Mouse (Mus musculus): Measurements from ENCODE around the gene Sytl1. TPM values are rescaled to one million over a fixed set of nuclear protein-coding genes. Genes with fewer than 3 reads are reported as not detected.

Gene Sytl1
- total RNA-seq, 2 experiments from 2014 or later = 0.12 to 0.14 TPM

- DNase-seq (ENCODE audit: low spot score) = no peak
These were observed 18.6 kb upstream of the Sytl1 start for GRCm38 (mm10) chr4:133281513-133281912.

GRCm38 (mm10) chr4:133278482-133278881 is 15.6 kb upstream of the Sytl1 start:
- DNase-seq (ENCODE audit: low spot score) = no peak

- no peak for DNase-seq (ENCODE audit: low spot score)
These were observed 15.2 kb upstream of the Sytl1 start for GRCm38 (mm10) chr4:133278067-133278466.

GRCm38 (mm10) chr4:133277104-133278026 is 14.5 kb upstream of the Sytl1 start, which contains the start of gene Tmem222:
Gene Tmem222, minus strand, starts transcription at chr4:133277792.
- peak; percentile 97 for DNase-seq (ENCODE audit: low spot score)

DNA sequence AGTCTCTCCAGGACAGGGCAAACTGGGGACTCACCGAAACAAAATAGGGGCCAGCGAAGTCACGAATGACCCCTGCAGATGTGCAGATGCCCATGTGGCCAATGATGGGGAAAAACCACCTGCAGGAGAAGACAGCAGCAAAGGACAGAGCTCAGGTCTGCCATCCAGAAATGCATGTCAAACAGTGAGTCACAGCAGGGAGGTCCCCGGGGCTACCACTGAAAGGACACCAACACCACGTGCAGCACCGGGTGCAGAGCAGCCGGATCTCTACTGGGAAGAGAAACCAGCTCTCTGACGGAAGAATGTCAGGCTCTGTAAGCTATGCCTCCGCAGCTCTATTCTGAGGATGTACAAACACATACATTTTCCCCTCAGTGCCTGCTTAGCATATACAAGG is 8.0 kb upstream of the Sytl1 start:
- no peak for DNase-seq (ENCODE audit: low spot score)

- DNase-seq (ENCODE audit: low spot score) = peak; percentile 41
These were observed 6.7 kb upstream of the Sytl1 start for GRCm38 (mm10) chr4:133269596-133269995.

GRCm38 (mm10) chr4:133268931-133269330 is 6.0 kb upstream of the Sytl1 start:
- DNase-seq (ENCODE audit: low spot score) = no peak

DNA sequence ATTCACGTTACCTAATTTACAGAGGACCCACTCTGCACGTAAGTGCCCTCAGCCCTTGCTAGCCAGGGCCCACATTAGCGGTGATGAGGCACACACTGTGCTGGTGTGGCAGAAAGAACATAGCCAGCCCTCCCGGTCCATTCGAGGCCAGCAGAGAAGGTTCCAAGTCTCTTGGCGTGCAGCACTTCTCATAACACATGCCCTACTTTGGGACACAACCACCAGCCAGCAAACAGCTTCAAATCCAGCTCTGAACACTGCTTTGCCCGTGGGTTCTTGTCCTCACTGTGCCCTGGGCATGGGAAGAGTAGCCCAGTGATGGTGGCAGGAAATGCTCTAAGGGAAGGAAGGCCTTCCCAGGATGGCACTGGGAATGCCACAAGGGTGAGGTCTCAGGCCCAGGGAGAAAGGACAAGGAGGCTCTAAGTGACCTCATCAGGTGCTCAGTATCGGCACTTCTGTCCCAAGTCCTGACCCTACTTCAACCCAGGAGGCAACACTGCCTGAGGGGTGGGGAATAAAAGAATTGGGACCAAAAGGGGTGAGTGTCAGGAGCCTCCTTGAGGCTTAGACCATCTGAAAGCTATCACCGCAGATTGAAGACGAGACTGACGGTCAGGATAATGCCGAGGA is 3.5 kb upstream of the Sytl1 start:
- peak; percentile 53 for DNase-seq (ENCODE audit: low spot score)

- DNase-seq (ENCODE audit: low spot score) = no peak
These were observed 2.8 kb upstream of the Sytl1 start for GRCm38 (mm10) chr4:133265759-133266158.

DNA sequence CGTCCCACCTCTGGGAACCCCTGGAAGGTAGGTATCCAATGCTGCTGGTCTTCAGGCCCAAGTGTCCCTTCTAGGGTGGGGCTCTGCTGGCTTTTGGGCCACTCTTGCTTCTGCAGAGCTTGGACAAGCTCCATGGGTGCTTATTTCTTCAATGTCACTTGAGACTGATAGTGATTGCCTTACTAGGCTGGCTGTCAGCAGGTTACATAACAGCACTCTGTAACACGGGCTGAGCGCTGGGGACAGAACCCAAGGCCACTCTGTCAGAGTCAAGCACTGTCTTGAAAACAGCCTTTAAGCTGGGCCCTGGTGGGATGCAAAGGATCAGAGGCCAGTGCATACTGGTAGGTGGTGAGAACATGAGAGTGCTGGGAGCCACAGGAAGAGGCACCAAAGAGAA is 2.4 kb upstream of the Sytl1 start:
- DNase-seq (ENCODE audit: low spot score) = no peak

GRCm38 (mm10) chr4:133264559-133264958 is 1.6 kb upstream of the Sytl1 start:
- no peak for DNase-seq (ENCODE audit: low spot score)

GRCm38 (mm10) chr4:133263756-133264155 is 843 bp upstream of the Sytl1 start:
- no peak for DNase-seq (ENCODE audit: low spot score)

- no peak for DNase-seq (ENCODE audit: low spot score)
These were observed 543 bp downstream of the Sytl1 start for GRCm38 (mm10) chr4:133262375-133262765.

- no peak for DNase-seq (ENCODE audit: low spot score)
These were observed 1.1 kb downstream of the Sytl1 start for GRCm38 (mm10) chr4:133261641-133262374.

DNA sequence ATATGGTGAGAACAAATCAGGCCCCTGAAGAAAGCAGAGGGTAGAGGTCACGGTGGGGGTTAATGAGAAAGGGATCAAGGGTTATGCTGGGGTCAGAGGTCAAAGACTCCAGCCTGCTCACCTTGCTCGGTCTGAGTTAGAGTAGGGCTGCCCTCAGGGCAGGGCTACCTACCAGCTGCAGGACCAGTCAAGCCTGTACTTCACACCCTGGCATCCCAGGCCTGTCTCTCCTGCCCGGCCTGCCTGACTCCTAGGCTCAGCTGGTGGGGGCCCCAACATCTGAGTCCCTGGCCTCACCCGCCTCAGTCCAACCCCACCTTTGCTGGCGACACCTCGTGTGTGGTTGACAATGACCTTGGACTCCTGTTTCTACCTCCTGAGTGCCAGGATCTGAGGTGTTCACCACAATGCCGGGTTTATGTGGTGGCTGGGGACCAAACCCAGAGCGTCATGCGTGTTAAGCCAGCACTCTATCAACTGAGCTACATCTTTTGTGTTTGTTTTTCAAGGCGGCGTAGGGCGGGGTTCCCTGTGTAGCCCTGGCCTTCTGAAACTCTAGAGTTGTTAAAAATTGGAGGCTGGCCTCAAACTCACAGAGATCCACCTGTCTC is 5.0 kb downstream of the Sytl1 start:
- DNase-seq (ENCODE audit: low spot score) = no peak

- DNase-seq (ENCODE audit: low spot score) = no peak
These were observed 5.7 kb downstream of the Sytl1 start for GRCm38 (mm10) chr4:133257230-133257629.

DNA sequence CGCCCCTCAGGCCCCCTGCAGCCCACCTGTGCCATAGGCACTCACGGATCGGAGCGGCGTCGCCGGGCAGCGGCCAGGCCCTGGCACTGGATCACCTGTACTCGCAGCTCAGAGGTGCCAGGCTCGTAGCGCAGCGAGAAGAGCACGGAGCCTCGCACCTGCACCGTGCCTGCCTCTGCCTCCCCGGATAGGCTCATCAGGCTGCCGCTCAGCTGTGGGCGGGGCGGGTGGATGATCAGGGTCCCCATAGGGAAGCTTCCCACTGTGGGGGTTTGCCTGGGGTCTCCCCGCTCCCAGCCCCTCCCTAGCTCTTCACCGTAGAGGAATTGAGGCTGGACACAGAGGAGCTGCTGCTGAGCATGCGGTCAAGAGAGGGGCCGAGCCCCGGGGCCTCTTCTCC is 6.1 kb downstream of the Sytl1 start:
- no peak for DNase-seq (ENCODE audit: low spot score)

DNA sequence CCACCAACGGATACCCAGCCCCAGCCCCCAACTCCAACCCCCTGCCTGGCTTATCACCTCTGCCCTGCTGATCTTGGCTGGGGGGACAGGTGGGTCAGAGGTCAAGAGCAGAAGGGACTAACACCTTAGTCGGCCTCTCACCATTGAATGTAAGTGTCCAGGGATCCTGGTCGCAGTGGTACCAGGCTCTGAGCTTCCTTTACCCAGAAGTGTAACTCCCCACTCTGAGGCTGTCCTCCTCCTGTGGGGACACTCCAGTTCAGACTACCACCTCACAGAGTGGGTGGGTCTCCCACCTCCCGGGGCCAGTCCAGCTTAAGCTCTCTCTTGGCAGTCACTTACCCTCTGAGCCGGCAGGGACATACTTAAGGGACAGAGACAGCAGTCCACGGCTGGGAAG is 7.5 kb downstream of the Sytl1 start:
- no peak for DNase-seq (ENCODE audit: low spot score)

- DNase-seq (ENCODE audit: low spot score) = no peak
These were observed 9.5 kb downstream of the Sytl1 start for GRCm38 (mm10) chr4:133253412-133253811.

GRCm38 (mm10) chr4:133252089-133252488 is 10.8 kb downstream of the Sytl1 start:
- DNase-seq (ENCODE audit: low spot score) = no peak

DNA sequence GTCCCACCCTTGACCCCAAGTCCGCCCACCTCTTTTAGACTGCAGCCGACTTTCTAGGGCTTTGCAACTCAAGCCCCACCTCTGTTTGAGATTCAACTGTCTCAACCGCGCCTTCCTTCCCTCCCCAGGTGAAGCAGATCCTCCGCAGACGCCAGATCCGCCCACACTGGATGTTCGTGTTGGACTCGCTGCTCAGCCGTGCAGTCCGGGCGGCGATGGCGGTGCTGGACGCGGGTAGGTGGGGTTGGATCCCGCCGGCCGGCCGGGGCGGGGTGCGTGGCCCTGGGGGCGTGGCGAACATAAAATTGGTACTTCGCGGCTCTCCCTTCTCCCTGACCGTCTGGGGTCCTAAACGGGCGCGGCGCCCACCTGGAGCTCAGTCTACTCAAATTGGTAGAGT is 11.7 kb downstream of the Sytl1 start:
- no peak for DNase-seq (ENCODE audit: low spot score)

DNA sequence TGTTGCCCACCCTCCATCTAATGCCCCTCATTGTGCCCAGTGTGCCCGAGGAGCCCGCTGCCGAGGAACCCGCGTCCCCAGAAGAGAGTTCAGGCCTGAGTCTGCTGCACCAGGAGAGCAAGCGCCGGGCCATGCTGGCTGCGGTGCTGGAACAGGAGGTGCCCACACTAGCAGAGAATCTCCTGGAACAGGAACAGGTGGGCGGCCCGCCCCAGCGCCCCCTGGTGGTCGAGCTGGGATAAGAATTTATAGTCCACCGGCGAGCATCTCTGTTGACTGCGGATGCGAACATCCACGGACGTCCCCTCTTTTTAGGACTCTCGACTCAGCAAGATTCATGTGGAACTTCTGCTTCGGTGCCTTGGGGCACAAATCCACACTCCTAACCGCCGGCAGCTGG is 12.3 kb downstream of the Sytl1 start:
- peak; percentile 88 for DNase-seq (ENCODE audit: low spot score)

All from gastrocnemius, adult 18-20 months (tissue).